Mouse (Mus musculus): Measurements from ENCODE around the gene Gnb2. TPM values are rescaled to one million over a fixed set of nuclear protein-coding genes. Genes with fewer than 3 reads are reported as not detected.

Gene Gnb2
- polyA plus RNA-seq, 1 experiment from 2014 or later = 386 TPM

DNA sequence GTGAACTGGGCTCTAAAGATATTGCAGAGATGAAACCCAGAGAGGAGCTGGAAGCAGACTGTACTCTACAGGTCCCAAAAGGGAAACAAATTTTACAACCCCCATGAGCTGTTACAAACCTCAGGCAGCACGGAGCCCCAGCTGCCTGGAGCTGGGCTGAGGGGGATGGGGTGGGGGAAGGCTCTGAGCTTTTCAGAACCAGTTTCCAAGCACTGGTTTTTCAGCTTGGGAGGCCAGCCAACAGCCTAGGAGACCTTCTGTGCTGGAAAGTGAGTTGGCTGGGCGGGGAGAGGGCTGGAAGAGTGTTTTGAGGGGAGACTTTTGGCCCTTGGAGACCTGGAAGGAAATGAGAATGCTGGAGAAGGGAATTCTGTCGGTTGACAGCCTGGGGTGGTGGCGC is 41.8 kb downstream of the Gnb2 start:
- Histone ChIP-seq H3K4me3 (ENCODE audit: low read depth, low read length) (no peak overlapping the region), H3K27me3 (replicated peaks; ENCODE audit: control insufficient read depth, insufficient read depth, low read length) (no peaks in the 10 kb centered on the region), H3K4me1 (replicated peaks; ENCODE audit: control insufficient read depth, insufficient read depth, low read length) (no peaks in the 10 kb centered on the region), H3K9ac (ENCODE audit: low read depth, low read length) (no peak overlapping the region), H3K4me2 (replicated peaks; ENCODE audit: low read depth) (no peak overlapping the region), H3K27ac (ENCODE audit: low read depth, low read length) (no peak overlapping the region), H3K36me3 (ENCODE audit: control insufficient read depth, insufficient read depth) (no peaks in the 10 kb centered on the region), H3K9me3 (ENCODE audit: control insufficient read depth) (no peaks in the 10 kb centered on the region)
- ATAC-seq = no peak
- TF ChIP-seq CTCF (IDR thresholded peaks at IDR 0.05; ENCODE audit: low read depth) = no peak
- WGBS = 50% methylated on average over 4 of the region's 4 CpGs

- no peaks in the 10 kb centered on the region for H3K9me3 ChIP-seq (ENCODE audit: control insufficient read depth)
- ATAC-seq = no peak
- 89% methylated on average over 7 of the region's 7 CpGs for WGBS
Observed at GRCm38 (mm10) chr5:137487616-137488015, 45.7 kb downstream of the Gnb2 start.

DNA sequence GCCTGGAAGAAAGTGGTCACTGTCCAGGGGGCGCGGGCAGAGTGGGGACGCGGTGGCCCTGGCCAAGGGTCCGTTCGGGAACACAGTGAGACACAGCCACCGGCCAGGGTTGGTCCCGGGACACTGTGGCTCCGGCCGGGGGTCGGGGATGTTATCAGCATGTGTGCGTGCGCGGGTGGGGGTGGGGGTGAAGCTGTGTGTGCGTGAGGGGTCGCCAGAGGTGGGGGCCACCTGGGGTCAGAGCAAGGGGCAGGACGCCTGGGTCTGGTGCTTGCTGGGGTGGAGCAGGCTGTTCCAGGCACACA is 47.5 kb downstream of the Gnb2 start:
- Histone ChIP-seq H3K4me1 (replicated peaks; ENCODE audit: control insufficient read depth, insufficient read depth, low read length) (no peaks in the 10 kb centered on the region), H3K4me2 (replicated peaks; ENCODE audit: low read depth) (peak overlapping the region; percentile 54), H3K4me3 (ENCODE audit: low read depth, low read length) (0 out of 2 replicates have a peak overlapping the region, but pooled peaks have one; percentile 18), H3K27me3 (replicated peaks; ENCODE audit: control insufficient read depth, insufficient read depth, low read length) (peaks cover 4% of the 10 kb centered on the region; the same call in 1 of the 2 replicates), H3K27ac (ENCODE audit: low read depth, low read length) (no peak overlapping the region), H3K9ac (ENCODE audit: low read depth, low read length) (no peak overlapping the region), H3K36me3 (ENCODE audit: control insufficient read depth, insufficient read depth) (no peaks in the 10 kb centered on the region), H3K9me3 (ENCODE audit: control insufficient read depth) (no peaks in the 10 kb centered on the region)
- 4% methylated on average over 17 of the region's 17 CpGs for WGBS
- no peak for TF ChIP-seq CTCF (IDR thresholded peaks at IDR 0.05; ENCODE audit: low read depth)
- ATAC-seq = no peak

More at GRCm38 (mm10) chr5:137487616-137488015, 45.7 kb downstream of the Gnb2 start:
- no peak overlapping the region for H3K4me3 ChIP-seq (ENCODE audit: low read depth, low read length)
- H3K27ac ChIP-seq (ENCODE audit: low read depth, low read length) = no peak overlapping the region
- TF ChIP-seq CTCF (IDR thresholded peaks at IDR 0.05; ENCODE audit: low read depth) = peak; percentile 37; the same call in 1 of the 2 replicates
- peaks cover 4% of the 10 kb centered on the region; the same call in 1 of the 2 replicates for H3K27me3 ChIP-seq (replicated peaks; ENCODE audit: control insufficient read depth, insufficient read depth, low read length)
- no peaks in the 10 kb centered on the region for H3K4me1 ChIP-seq (replicated peaks; ENCODE audit: control insufficient read depth, insufficient read depth, low read length)
- no peak overlapping the region for H3K4me2 ChIP-seq (replicated peaks; ENCODE audit: low read depth)
- H3K9ac ChIP-seq (ENCODE audit: low read depth, low read length) = no peak overlapping the region
- H3K36me3 ChIP-seq (ENCODE audit: control insufficient read depth, insufficient read depth) = no peaks in the 10 kb centered on the region

DNA sequence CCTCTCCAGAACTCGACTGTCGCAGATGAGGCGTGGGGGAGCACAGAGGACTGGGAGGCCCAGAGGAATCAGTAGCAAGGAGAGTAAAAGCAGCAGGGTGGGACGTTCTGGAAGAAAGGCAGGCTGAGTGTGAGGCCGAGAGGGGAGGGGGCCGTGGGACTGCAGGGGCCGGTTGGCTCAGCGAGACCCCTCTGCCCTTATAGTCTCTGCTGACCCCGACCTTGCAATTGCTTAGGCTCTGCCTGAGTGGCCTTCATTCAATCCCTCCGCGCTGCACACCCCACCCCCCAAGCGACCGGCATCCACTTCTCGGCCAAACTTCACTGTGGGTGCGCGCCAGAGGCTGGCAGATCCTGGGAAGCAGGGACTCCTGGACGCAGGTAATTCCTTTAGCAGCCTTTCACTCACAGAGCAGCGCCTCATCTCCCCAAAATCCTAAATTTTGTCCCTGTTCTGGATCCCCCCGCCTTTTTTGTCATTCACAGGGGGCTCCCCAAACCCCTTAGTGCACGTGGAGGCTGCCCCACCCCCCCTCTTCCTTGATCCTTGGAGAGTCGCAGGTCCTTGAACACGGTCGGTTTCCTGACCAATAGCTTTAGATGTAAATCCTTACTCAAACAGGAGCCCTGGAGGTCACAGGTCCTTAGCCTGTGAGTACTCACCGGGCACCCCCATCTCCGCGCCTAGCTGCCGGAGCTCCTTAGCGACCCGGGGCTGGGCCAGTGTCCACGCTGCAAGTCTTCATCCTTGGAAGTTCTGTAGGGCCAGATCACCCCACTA is 48.0 kb downstream of the Gnb2 start:
- Histone ChIP-seq H3K27me3 (replicated peaks; ENCODE audit: control insufficient read depth, insufficient read depth, low read length) (peaks cover 4% of the 10 kb centered on the region; the same call in 1 of the 2 replicates), H3K9me3 (ENCODE audit: control insufficient read depth) (no peaks in the 10 kb centered on the region), H3K9ac (ENCODE audit: low read depth, low read length) (no peak overlapping the region), H3K4me1 (replicated peaks; ENCODE audit: control insufficient read depth, insufficient read depth, low read length) (no peaks in the 10 kb centered on the region), H3K36me3 (ENCODE audit: control insufficient read depth, insufficient read depth) (no peaks in the 10 kb centered on the region), H3K27ac (ENCODE audit: low read depth, low read length) (no peak overlapping the region), H3K4me3 (ENCODE audit: low read depth, low read length) (0 out of 2 replicates have a peak overlapping the region, but pooled peaks have one; percentile 18), H3K4me2 (replicated peaks; ENCODE audit: low read depth) (peak overlapping the region; percentile 54)
- WGBS = 14% methylated on average over 30 of the region's 30 CpGs
- no peak for TF ChIP-seq CTCF (IDR thresholded peaks at IDR 0.05; ENCODE audit: low read depth)
- no peak for ATAC-seq

DNA sequence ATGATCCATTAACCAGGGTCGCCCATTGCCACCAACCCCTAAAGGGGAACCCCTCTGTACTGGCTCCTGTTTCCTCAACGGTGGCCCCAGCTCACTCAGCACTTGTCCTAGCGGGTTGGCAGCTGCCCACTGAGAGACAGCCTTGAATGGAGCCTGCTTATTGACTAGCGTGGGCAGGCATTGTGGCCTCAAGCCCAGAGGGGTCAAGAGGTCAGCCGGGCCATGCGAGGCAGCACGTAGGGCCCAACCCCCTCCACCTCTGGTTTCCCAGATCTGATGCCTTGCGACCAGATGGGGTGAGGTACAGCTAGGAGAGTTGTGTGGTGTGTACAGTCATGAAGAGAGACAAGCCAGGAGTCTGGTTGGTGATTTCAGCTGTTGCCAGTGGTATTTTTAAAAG is 51.4 kb downstream of the Gnb2 start:
- Histone ChIP-seq H3K27me3 (replicated peaks; ENCODE audit: control insufficient read depth, insufficient read depth, low read length) (peaks cover 4% of the 10 kb centered on the region; the same call in 1 of the 2 replicates), H3K9ac (ENCODE audit: low read depth, low read length) (no peak overlapping the region), H3K9me3 (ENCODE audit: control insufficient read depth) (no peaks in the 10 kb centered on the region), H3K4me1 (replicated peaks; ENCODE audit: control insufficient read depth, insufficient read depth, low read length) (no peaks in the 10 kb centered on the region), H3K4me3 (ENCODE audit: low read depth, low read length) (no peak overlapping the region), H3K4me2 (replicated peaks; ENCODE audit: low read depth) (no peak overlapping the region), H3K27ac (ENCODE audit: low read depth, low read length) (no peak overlapping the region), H3K36me3 (ENCODE audit: control insufficient read depth, insufficient read depth) (no peaks in the 10 kb centered on the region)
- 49% methylated on average over 8 of the region's 8 CpGs for WGBS
- no peak for ATAC-seq
- no peak for TF ChIP-seq CTCF (IDR thresholded peaks at IDR 0.05; ENCODE audit: low read depth)

DNA sequence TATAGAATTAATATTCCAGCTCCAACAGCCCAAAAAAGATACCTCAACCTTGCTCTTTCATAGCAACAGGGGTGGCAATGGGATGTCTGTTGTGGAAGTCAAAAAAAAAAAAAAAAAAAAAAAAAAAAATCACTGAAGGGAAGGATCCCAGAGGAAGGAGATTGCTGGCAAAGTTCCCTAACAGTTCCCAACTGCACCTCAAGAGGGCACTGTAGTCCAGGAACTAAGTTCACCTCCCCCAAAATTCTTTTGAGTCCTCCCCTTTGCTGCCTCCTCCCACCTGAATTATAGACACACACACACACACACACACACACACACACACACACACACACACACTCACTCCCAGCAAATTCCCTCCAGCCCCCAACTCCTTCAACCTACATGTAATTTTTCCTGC is 52.2 kb downstream of the Gnb2 start:
- Histone ChIP-seq H3K27ac (ENCODE audit: low read depth, low read length) (no peak overlapping the region), H3K4me2 (replicated peaks; ENCODE audit: low read depth) (no peak overlapping the region), H3K36me3 (ENCODE audit: control insufficient read depth, insufficient read depth) (no peaks in the 10 kb centered on the region), H3K4me1 (replicated peaks; ENCODE audit: control insufficient read depth, insufficient read depth, low read length) (no peaks in the 10 kb centered on the region), H3K4me3 (ENCODE audit: low read depth, low read length) (no peak overlapping the region), H3K9ac (ENCODE audit: low read depth, low read length) (no peak overlapping the region), H3K27me3 (replicated peaks; ENCODE audit: control insufficient read depth, insufficient read depth, low read length) (peaks cover 4% of the 10 kb centered on the region; the same call in 1 of the 2 replicates), H3K9me3 (ENCODE audit: control insufficient read depth) (no peaks in the 10 kb centered on the region)
- ATAC-seq = no peak
- TF ChIP-seq CTCF (IDR thresholded peaks at IDR 0.05; ENCODE audit: low read depth) = peak; percentile 81

Small RNA genes lying within 50 kb of the gene (microRNA-seq; reads per million reads assigned to microRNA genes)
- gene Mir6418 = 1.1 reads per million

Other genes with a start within 250 kb of the Gnb2 start
- gene Ache, start 246.0 kb downstream of the Gnb2 start, polyA plus RNA-seq (2015; fragmentation: Nextera tagmentation; extraction: Ambion mirVana) = 8.9 and 9.6 TPM in 2 replicates
- 10.4 and 11.0 TPM in 2 replicates for gene Ufsp1, start 238.9 kb downstream of the Gnb2 start, polyA plus RNA-seq (2015; fragmentation: Nextera tagmentation; extraction: Ambion mirVana)
- gene Srrt, start 225.8 kb downstream of the Gnb2 start, polyA plus RNA-seq (2015; fragmentation: Nextera tagmentation; extraction: Ambion mirVana) = 31.3 and 32.2 TPM in 2 replicates
- gene Trip6, start 219.1 kb downstream of the Gnb2 start, polyA plus RNA-seq (2015; fragmentation: Nextera tagmentation; extraction: Ambion mirVana) = 23.8 and 24.8 TPM in 2 replicates
- gene Slc12a9, start 199.9 kb downstream of the Gnb2 start, polyA plus RNA-seq (2015; fragmentation: Nextera tagmentation; extraction: Ambion mirVana) = 11.8 and 13.4 TPM in 2 replicates
- gene Ephb4, start 183.4 kb downstream of the Gnb2 start, polyA plus RNA-seq (2015; fragmentation: Nextera tagmentation; extraction: Ambion mirVana) = 12.6 and 12.9 TPM in 2 replicates
- 0.35 and 0.42 TPM in 2 replicates for gene Zan, start 56.4 kb downstream of the Gnb2 start, polyA plus RNA-seq (2015; fragmentation: Nextera tagmentation; extraction: Ambion mirVana)
- 47.9 and 50.4 TPM in 2 replicates for gene Pop7, start 31.0 kb downstream of the Gnb2 start, polyA plus RNA-seq (2015; fragmentation: Nextera tagmentation; extraction: Ambion mirVana)
- gene Gigyf1, start 15.0 kb downstream of the Gnb2 start, polyA plus RNA-seq (2015; fragmentation: Nextera tagmentation; extraction: Ambion mirVana) = 4.7 and 6.4 TPM in 2 replicates
- not detected in 2 replicates for gene Epo, start 268 bp downstream of the Gnb2 start, polyA plus RNA-seq (2015; fragmentation: Nextera tagmentation; extraction: Ambion mirVana)
- gene Actl6b, start 20.0 kb upstream of the Gnb2 start, polyA plus RNA-seq (2015; fragmentation: Nextera tagmentation; extraction: Ambion mirVana) = 2.1 and 2.9 TPM in 2 replicates
- gene Tfr2, start 36.3 kb upstream of the Gnb2 start, polyA plus RNA-seq (2015; fragmentation: Nextera tagmentation; extraction: Ambion mirVana) = 0.27 and 0.50 TPM in 2 replicates
- gene Mospd3, start 67.5 kb upstream of the Gnb2 start, polyA plus RNA-seq (2015; fragmentation: Nextera tagmentation; extraction: Ambion mirVana) = 35.3 and 38.0 TPM in 2 replicates
- gene Pcolce, start 80.3 kb upstream of the Gnb2 start, polyA plus RNA-seq (2015; fragmentation: Nextera tagmentation; extraction: Ambion mirVana) = 44.2 and 44.6 TPM in 2 replicates
- 0.16 and 0.25 TPM in 2 replicates for gene Fbxo24, start 95.5 kb upstream of the Gnb2 start, polyA plus RNA-seq (2015; fragmentation: Nextera tagmentation; extraction: Ambion mirVana)
- 31.5 and 31.6 TPM in 2 replicates for gene Lrch4, start 95.6 kb upstream of the Gnb2 start, polyA plus RNA-seq (2015; fragmentation: Nextera tagmentation; extraction: Ambion mirVana)
- 1.3 and 1.8 TPM in 2 replicates for gene Gm20605, start 95.7 kb upstream of the Gnb2 start, polyA plus RNA-seq (2015; fragmentation: Nextera tagmentation; extraction: Ambion mirVana)
- gene Sap25, start 107.8 kb upstream of the Gnb2 start, polyA plus RNA-seq (2015; fragmentation: Nextera tagmentation; extraction: Ambion mirVana) = 2.3 and 4.8 TPM in 2 replicates
- 0.09 and 0.18 TPM in 2 replicates for gene Irs3, start 112.2 kb upstream of the Gnb2 start, polyA plus RNA-seq (2015; fragmentation: Nextera tagmentation; extraction: Ambion mirVana)
- 16.8 and 19.0 TPM in 2 replicates for gene Agfg2, start 151.2 kb upstream of the Gnb2 start, polyA plus RNA-seq (2015; fragmentation: Nextera tagmentation; extraction: Ambion mirVana)
- 1.6 and 2.0 TPM in 2 replicates for gene Nyap1, start 208.1 kb upstream of the Gnb2 start, polyA plus RNA-seq (2015; fragmentation: Nextera tagmentation; extraction: Ambion mirVana)
- gene Tsc22d4, start 212.2 kb upstream of the Gnb2 start, polyA plus RNA-seq (2015; fragmentation: Nextera tagmentation; extraction: Ambion mirVana) = 111 and 119 TPM in 2 replicates
- gene Ppp1r35, start 245.3 kb upstream of the Gnb2 start, polyA plus RNA-seq (2015; fragmentation: Nextera tagmentation; extraction: Ambion mirVana) = 29.0 and 30.8 TPM in 2 replicates